Mouse (Mus musculus): ENCODE results near the gene Zfand3.

Zfand3 gene

GRCm38 (mm10) chr17:30052347-30052742 is 47.8 kb downstream of the Zfand3 start:
- no peak for DNase-seq (ENCODE audit: low spot score in 2 of 2)

GRCm38 (mm10) chr17:30053463-30053862 is 48.9 kb downstream of the Zfand3 start:
- peak in 1 of 2 experiments; percentile 30 for DNase-seq (ENCODE audit: low spot score in 2 of 2)

- DNase-seq (ENCODE audit: low spot score in 2 of 2) = peak in 1 of 2 experiments; percentile 17
Observed at GRCm38 (mm10) chr17:30053871-30054270, 49.3 kb downstream of the Zfand3 start.

GRCm38 (mm10) chr17:30056226-30056625 is 51.7 kb downstream of the Zfand3 start:
- DNase-seq (ENCODE audit: low spot score in 2 of 2) = no peak

DNA sequence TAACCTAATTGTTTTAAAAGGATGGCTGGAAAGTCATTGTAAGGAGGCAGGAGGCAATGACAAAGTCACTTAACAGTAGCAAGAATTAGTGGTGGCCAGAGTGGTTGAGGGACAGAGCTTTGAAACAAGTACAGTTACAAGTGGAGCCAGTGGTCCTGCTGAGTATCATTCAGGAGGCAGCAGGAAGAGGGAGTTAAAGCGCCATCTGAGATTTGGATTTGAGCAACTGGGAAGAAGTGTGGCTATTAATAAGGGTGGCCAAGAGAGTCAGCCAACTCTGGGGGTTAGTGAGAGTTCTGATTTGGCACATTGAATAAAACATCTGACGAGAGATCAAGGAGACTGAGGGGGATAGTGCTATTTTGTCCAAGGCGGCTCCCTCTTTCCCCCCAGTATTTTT is 54.1 kb downstream of the Zfand3 start:
- no peak for DNase-seq (ENCODE audit: low spot score in 2 of 2)

DNA sequence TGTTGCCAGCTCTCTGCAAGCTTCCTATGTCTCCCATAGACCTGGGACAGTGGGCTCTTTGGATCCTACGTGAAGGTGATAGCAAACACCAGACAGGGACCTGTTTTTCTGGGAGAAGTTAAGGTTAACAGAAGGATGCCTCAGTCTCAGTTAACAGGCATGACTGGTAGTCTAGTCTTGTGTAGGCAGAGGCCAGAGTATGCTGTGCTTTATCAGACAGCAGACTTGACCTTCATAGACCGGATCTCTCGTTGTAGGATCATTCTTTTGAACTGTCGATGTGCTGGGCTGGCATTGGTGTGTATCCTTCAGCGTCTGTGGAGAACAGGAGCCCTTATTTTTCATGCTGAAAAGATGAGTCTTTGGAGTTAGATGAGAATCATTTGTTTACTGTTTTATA is 54.5 kb downstream of the Zfand3 start:
- DNase-seq (ENCODE audit: low spot score in 2 of 2) = no peak

GRCm38 (mm10) chr17:30061100-30061837 is 56.7 kb downstream of the Zfand3 start:
- DNase-seq (ENCODE audit: low spot score in 2 of 2) = no peak

DNA sequence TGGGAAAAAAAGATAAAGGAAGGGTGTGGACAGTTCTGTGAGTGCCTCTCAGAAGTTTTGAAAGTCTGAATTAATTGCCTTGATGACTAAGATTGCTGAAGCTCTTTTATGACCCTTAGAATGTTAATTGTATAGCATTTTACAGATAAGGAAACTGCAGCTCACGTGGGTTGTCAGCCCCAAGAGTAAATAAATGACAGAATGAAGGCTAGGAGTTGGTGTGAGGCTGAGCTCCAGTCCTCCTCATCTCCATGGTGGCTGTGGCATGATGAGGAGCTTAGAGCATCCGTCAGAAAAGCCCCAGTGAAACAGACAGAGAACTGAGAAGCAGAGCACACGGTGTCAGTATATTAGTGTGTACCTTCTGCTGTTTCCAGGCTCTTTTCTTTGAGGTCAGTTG is 59.3 kb downstream of the Zfand3 start:
- DNase-seq (ENCODE audit: low spot score in 2 of 2) = no peak

DNA sequence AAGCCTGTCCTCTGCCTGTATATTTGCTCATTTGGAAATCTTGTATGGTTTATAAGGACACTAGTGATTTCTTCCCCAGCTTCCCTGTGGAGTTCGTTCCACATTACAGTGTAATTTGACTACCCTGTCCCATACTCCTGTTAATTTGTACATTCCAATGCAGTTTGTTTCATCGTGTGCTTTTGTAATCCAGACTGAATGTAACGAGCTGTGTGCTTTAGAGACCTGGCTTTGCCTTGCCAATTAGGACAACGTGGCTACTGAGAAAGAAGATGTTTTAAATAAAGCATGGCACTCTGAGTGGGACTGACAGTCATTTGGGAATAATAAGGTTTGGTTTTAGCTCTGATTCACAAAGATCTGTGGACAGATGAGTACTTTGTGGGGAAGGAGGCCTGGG is 60.2 kb downstream of the Zfand3 start:
- no peak for DNase-seq (ENCODE audit: low spot score in 2 of 2)

GRCm38 (mm10) chr17:30069776-30070175 is 65.2 kb downstream of the Zfand3 start:
- DNase-seq (ENCODE audit: low spot score in 2 of 2) = no peak

GRCm38 (mm10) chr17:30070631-30071030 is 66.1 kb downstream of the Zfand3 start:
- DNase-seq (ENCODE audit: low spot score in 2 of 2) = no peak

GRCm38 (mm10) chr17:30072613-30073012 is 68.1 kb downstream of the Zfand3 start:
- no peak for DNase-seq (ENCODE audit: low spot score in 2 of 2)

DNA sequence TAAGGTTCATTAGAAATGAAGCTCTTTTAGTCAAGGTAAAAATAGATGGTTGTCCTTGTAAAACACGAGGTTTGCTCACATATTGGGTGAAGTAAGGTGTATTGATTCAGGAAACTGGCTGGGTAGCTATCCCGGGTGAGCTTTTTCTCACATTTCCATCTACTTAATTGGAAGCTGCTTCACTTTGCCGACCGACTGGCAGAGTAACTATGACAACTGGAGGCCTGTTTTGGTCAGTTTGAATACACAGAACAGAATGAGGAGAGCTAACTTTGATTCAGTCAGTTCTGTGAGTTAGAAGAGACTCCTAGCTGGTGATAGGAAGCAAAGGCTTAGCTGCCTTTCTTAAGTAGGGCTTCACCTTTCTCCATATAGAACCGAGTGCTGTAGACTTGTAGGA is 71.4 kb downstream of the Zfand3 start:
- no peak for DNase-seq (ENCODE audit: low spot score in 2 of 2)

GRCm38 (mm10) chr17:30084007-30084406 is 79.5 kb downstream of the Zfand3 start:
- DNase-seq (ENCODE audit: low spot score in 2 of 2) = no peak

- no peak for DNase-seq (ENCODE audit: low spot score in 2 of 2)
Observed at GRCm38 (mm10) chr17:30086695-30087094, 82.2 kb downstream of the Zfand3 start.

DNA sequence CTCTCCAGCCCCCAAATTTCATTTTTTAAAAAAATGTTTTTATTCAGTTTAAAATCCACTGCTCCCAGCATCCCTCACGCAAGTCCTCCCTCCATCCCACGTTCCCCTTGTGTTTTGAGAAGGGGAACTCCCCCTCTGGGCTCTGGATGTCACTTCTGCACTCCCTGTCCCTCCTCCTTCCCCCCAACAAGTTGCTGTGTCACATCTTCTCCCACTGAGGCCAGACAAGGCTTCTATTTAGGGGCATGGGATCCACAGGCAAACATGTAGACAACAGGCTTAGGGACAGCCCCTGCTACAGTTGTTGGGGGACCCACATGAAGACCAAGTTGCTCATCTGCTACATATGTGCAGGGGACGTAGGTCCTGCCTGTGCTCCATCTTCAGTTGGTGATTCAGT is 83.9 kb downstream of the Zfand3 start:
- no peak for DNase-seq (ENCODE audit: low spot score in 2 of 2)

DNA sequence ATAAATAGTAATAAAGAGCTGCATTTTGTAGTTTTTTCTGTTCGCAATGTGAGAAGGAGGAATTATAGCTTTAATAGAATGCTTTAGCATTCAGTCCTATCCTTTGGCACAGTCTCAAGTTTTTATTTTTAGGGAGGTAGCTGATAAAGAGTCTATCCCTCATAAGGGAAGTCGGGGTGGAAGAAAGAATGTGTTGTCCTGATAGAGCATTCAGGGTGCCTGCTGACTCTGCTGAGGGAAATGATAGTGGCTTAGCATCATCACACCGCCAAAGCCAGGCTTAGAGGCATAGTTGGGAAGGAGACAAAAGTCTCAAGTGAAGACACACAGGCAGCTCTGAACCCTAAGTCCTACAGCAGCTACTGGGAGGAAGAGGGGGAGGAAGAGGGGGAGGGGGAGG is 85.9 kb downstream of the Zfand3 start:
- DNase-seq (ENCODE audit: low spot score in 2 of 2) = no peak

DNA sequence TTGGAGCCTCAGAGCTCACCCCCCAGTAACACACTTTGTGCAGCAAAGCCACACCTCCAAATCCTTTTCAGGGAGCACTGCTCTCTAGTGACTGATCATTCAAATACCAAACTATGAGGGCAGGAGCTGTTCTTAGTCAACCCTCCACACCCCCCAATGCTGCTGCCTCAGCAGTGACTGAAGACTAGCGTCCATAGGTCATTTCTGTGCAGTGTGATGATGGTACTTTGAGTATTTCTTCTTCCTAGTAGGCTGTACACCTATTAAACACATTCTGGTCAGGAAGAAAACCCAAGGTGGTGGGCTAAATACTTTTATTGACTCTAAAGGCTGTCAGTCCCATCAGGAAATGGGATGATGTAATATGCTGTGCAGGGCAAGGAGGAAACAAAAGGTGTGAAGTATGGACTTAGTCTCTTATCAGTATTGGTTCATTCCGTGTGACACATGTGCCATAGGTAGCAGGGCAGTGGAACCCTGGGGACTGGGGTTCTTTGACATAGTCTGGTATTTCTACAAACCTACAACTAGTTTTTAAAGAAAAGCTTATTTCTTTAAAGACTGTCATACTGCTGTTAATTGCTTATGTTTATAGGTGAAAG is 88.7 kb downstream of the Zfand3 start:
- no peak for DNase-seq (ENCODE audit: low spot score in 2 of 2)

GRCm38 (mm10) chr17:30097156-30097555 is 92.6 kb downstream of the Zfand3 start:
- DNase-seq (ENCODE audit: low spot score in 2 of 2) = peak; percentile 42 to 58

- DNase-seq (ENCODE audit: low spot score in 2 of 2) = no peak
Observed at GRCm38 (mm10) chr17:30097677-30098076, 93.1 kb downstream of the Zfand3 start.

GRCm38 (mm10) chr17:30099670-30100069 is 95.1 kb downstream of the Zfand3 start:
- DNase-seq (ENCODE audit: low spot score in 2 of 2) = no peak

GRCm38 (mm10) chr17:30101801-30102200 is 97.3 kb downstream of the Zfand3 start:
- no peak for DNase-seq (ENCODE audit: low spot score in 2 of 2)

GRCm38 (mm10) chr17:30103005-30103404 is 98.5 kb downstream of the Zfand3 start:
- DNase-seq (ENCODE audit: low spot score in 2 of 2) = peak in 1 of 2 experiments; percentile 13

Measured in natural killer cell, adult 2 months (primary cell).